Mouse (Mus musculus): Measurements from ENCODE around the gene Siah2.

Siah2 gene

DNA sequence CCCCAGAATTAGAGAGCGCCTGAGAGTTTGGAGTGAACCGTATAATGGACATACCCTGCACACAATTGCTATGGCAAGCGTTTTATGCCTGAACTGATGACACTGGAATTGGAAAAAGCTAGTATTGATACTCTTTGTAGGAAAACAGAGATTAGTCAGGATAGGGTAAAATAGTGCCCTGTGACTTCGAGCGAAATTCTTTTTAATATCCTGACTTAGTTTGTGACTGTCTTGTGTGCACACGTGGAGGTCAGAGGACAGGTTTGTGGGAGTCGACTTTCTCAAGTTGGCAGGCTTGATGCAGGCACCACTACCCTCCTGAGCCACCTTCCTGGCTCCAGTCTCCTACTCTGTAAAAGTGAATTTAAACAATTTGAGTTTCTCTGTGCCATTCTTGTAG lies 1.1 kb upstream of the Siah2 start:
- DNase-seq: no peak

DNA sequence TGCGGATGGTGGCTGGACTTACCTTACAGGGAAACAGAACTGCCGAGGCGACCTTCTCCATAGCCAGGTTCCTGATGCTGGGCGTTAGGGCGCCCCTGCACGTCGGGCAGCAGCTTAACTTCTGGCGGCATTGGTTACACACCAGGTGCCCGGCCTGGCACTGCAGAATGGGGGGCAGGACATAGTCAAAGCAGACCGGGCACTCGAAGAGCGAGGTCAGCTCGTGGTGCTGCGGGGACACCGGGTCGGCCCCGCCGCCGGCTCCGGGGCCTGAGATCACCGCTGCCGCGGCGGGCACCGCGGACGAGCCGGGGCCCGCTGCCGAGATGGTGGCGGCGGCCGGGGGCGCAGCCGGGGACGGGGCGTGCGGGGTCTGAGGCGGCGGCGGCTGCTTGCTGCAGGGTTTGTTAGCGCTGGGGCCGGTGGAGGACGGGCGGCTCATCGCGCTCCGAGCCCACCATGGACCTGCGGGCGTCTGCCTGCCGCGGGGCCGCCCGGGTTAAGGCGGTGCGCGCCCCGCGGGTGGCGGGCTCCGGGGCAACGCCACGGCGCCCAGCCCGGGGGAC lies 743 bp downstream of the Siah2 start:
- DNase-seq: peak; percentile 32

DNA sequence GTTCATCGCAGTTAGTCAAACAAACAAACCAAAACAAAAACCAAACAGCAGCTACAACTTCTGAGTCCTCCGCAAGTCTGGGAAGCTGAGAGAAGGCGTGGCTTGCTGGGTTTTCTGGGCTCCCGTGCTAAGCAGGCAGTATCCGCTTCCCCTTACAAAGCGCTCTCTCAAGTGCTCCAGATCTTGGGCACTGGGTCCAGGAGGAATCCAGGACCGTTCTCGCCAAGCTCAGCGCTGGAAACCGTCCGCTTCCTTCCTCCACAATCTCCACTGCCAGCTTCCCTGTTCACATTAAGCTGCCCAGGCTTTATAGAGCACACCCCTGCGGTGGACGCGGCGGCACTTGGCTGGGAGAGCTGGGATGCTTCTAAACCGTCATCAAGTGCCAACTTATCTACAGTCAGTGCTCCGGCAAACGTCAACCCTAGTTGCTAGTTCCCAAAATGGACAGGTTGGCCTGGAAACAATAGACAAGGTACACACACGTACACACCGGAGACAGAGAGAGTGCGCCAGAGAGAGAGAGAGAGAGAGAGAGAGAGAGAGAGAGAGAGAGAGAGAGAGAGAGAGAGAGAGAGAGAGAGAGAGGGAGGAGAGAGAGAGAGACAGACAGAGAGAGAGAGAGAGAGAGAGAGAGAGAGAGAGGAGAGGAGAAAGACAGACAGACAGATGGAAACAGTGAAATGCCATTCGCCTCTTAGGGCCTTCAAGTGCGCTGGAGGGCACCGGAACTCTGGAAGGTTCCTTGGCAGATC lies 1.4 kb downstream of the Siah2 start:
- peak; percentile 56 for DNase-seq

DNA sequence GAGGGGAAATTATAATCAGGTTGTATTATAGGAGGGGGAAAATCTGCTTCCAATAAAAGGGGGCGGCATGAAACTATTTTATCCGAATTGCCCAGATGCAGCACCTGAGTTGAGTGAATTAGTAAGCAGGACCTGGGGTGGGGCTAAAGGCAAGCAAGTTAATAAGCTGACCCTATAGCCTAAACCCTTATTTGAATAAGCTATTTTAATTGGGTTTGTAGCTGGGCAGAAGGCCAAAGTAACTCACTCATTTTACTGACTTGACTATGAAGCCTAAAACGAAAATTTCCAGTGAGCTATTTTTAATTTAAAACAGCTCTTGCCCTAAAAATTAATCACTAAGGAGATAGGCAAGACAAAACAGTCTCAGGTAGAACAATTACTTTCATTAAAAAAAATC lies 2.5 kb downstream of the Siah2 start:
- no peak for DNase-seq

DNA sequence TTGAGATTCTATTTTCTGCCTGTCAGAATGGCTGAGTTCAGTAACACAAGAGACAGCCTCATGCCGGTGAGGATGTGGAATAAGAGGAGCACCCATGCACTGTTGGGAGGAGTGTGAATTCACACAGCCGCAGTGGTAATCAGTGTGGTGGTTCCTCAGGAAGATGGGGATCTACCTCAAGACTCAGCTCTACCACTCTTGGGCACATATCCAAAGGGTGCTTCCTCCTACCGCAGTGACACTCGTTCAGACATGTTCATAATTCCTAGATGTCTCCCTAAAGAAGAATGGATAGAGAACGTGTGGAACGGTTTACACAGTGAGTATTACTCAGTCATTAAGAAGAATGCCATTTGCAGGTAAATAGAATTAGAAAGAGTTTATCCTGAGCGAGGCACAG lies 3.1 kb downstream of the Siah2 start:
- DNase-seq: no peak

DNA sequence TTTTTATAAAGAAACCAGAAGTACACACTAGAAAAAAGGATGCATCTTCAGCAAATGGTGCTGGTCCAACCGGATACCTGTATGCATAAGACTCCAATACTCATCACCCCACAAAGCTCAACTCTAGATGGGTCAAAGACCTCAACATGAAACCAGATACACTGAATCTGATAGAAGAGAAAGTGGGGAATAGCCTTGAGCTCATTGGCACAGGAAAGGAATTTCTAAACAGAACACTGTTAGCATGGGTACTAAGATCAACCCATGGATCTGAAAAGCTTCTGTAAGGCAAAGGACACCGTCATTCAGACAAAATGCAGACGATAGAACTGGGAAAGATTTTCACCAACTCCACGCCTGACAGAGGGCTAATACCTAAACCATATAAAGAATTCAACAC lies 3.6 kb downstream of the Siah2 start:
- DNase-seq: no peak

DNA sequence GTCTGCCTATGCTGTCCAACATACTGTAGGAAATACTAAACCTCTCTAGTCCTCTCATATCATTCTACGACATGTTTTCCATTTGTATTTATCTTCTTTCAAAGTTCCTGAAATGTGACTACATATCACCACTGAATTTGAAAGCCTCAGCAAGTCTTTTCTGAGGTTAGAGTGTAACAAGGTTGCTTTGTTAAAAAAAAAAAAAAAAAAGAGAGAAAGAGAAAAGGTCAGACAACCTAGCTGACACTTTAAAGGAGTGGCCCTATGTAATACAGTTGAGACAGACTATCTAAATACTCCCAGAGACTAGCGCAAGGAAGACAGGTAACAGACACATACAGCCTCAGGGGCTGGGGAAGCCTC lies 5.3 kb downstream of the Siah2 start:
- no peak for DNase-seq

DNA sequence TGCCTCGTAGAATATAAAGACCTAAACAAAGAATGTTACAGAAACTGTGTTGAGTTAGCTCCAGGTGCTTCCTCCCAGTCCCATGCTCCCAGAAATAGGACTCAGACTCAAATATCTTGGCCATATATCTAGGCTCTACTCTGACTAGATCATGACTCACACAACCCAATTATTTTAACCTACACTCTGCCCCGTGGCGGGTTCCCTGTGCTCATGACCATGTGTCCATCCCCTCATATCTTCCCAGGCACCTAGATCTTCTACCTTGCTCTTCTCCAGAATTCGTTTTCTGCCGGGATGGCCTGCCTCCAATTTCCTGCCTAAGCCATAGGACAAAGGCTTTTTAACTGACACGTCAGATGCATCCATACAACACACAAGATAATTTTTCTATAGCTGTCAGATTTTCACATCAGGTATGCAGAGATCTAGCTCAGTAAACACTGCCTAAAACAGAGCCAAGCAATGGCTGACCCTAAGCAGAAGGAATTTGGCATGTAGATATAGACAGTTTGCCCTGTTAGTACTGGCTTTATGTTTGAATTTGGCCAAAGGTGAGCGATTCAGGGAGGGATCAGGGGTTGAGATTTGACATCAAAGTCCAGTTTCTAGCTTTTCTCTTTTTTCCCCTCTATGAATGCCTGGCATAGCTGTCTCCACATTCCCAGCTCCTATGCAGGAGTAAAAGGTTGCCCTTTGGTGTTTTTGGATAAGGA lies 5.8 kb downstream of the Siah2 start:
- DNase-seq: no peak

DNA sequence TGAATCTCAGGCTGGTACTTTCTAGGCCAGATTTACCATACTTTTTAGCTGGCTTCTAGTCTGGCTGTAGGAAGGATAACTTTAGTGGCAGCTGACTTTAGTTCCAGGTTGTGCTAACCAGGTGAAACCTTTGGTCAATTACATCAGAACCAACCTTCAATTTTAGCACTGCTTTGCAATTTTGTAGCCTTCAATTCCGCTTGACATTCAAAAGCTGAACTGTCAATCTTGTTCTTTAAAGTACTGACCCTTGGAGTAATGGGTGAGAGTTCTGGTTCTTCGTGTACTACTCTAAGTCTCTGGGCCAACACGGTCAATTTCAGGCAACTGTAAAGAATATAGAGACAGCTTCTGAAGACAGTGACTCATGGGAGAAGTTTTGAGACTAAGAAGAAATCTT lies 6.8 kb downstream of the Siah2 start:
- DNase-seq: no peak

DNA sequence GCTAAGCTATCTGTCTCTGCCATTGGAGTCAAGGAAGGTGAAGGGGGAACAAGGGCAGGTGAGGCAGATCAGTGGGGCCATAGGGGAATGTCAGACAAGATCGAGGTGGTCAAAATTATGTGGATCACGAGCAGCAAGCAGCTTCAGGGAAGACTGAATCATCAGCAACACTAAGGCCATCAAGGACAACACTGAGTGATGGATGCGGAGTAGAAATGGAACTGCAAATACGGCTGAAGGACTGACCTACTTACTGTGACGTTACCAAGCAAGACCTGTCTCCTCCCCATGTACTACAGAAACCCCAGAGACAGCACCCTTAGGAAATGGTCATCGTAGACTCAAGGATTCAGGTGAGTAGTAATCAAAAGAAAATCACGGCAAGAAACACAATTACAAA lies 8.9 kb downstream of the Siah2 start:
- DNase-seq: no peak

DNA sequence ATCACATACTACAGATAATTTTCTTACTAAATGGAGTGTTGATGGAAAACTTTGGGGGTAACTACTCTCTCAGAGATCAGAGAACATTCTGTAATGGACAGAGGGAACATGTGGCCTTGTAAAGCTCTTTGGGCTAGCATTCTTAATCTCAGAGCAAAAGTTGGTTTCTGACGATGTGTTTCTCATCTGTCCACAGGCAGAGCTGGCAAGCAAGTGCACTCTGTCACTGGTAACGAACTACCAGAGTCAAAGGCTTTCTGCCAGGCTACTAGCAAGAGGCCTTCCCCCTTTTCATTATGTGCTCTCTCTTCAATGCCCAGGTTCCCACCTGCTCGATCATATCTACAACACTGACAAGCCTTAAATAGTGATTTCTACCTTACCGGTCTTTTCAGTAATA lies 9.9 kb downstream of the Siah2 start:
- DNase-seq: no peak

DNA sequence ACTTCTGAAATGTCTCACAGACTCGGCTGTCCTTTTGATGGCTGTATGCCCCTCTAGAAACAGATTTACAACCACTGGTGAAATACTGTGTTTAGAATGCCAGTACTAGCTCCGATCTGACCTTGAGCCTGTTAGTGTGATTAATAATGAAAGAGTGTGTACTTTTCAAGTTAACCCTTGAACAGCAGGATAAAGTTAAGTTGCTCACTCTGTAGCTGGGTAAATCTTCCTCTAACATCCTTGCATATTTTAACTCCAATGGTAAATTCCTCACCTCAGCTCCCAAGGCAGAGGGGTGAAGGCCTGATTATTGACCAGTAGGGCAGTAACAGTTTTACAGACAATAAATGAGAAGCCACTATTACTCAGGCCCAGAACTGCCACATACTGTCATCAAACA lies 10.4 kb downstream of the Siah2 start:
- DNase-seq: no peak

DNA sequence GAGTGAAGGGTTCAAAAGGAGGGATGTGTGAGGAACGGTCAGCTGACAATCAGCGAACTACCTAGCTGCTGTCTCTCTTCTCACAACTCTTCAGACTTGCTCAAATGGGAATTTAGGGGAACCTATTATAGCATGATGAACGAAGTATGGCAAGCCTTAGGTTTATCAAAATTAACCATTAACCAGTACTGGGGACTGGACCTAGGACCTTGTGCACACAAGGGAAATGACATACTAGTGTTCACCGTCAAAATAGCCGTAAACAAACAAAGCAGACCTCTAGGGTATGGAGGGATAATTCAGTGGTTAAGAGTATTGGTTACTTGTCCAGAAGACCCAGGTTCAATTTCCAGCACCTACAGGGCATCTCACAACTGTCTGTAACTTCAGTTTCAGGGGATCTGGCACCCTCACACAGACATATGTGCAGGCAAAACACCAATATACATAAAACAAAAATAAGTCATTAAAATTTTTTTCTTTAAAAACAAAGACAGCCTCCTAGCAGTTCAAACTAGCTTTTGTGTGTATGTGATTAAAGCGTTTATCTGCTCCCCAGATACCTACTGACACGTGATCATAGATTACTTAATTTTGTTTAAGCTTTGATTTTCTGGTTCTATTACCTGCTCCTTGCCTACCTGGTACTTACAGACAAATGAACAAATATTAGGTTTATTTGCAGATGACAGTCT lies 11.1 kb downstream of the Siah2 start:
- no peak for DNase-seq

DNA sequence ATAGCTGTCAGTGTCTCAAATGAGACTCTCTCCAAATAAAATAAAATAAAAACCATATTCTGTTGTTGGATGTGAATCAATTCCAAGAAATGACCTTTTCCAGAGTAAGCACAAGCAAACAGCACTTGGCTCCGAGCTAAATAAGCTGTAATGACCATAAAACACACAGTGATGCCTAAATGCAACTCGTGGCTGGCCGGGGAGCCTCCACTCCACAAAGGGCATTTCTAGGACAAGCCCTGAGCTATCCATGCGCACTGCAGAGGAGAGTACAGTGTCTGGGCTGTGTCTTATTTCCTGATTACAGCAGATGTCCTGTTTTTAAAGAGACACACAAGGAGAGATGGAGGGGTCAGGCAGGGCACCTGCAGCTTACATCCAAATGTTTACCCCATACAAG lies 12.2 kb downstream of the Siah2 start:
- no peak for DNase-seq

DNA sequence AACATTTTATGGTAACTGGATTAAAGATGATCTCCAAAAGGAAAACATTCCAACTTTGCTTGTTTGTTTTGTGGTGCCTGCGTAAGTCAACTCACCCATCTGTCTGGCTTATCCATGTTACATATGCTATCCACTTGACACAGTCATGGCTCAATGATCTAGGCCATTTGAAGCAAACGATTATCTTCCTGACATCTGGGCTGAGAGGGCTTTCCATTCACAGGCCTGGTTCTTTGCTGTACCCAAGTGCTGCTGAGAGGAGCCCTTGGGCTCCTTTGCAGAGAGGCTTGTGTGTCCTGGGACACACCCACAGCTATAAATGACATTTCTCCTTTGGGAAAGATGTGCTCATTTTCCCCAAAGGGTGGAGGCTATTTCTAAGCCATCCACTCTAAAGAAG lies 13.3 kb downstream of the Siah2 start:
- DNase-seq: no peak

DNA sequence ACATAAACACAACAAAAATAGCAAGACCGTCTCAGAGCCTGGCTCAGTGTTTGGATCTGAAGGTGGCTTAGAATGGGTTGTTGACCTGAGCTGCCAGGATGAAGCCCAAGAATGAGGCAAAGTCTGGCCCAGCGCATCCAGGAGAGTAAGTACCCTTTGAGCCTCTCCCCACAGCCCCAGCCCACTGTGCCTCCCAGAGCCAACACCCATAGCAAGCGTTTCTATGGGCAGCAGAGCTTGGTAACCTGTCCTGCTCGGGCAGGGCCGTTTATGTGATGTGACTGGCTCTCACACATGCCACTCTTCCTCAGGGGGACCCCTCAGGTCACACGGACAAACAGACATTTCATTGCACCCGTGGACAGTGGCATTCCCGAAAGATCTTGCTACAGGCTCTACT lies 13.8 kb downstream of the Siah2 start:
- no peak for DNase-seq

DNA sequence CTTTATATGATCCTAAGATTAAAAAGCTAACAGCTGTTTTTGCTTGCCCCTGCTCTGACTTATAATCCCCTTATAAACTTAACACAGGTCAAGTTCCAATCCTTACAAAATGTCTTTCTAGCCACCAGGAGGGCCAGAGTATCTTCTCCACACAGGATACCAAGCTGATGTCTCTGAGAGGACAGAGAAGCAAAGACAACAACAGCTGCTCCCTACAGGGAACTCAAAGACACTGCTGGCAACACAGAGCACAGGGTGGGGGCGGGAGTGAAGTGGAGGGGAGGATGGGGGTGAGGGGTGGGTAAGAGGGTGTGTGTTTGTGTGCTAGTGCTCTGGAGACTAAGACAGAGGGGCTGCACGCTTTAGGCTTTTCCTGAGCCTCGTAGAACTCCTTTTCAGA lies 14.6 kb downstream of the Siah2 start:
- DNase-seq: no peak

DNA sequence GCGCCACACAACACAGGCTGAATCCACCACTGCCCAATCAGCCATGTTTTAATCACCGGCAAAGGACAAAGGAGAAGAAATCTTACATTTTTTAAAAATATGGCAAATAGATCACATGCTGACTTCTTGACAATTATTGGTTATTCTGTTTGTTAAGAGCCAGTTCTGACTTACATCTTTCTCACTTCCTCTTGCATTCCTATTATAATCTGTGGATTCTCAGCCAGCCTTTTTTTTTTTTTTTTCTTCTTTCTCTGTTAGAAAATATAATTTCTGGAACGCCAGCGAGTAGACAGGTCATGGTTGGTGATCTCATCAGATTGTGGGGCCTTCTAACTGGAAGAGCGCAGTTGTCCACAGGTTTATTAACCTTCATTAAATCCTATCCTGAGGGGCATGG lies 18.9 kb downstream of the Siah2 start:
- DNase-seq: no peak

DNA sequence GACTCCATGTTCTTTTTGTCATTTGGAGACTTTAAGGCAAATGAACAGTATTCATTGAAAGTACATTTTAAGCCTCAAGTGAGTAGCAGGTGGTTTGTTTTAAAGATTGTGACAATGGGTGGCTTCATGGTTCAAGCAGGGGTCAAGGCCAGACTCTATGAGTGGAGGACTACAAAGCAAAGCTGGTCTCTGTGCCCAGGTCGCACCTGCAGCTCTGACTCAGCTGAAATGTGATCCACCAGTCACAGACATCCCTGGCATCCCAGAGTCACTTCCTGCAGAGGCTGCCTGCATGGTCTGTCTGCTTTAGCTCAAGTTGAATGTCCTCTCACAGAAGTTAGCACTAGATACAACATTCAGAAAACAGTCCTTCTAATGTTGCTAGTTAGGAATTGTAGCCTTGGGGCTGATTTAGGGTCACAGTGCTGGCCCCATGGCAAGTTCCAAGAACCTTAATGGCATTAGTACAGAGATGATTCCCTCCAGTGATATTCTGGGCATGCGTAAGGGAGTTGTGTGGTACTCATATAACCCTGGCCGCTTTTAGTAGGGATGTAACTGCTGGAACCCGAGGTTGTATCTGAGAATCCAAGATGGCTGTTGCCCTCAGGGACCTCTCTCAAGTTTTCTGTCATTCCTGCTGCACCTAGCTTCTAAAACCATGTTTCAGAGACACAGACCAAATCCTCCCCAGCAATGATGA lies 19.6 kb downstream of the Siah2 start:
- no peak for DNase-seq

DNA sequence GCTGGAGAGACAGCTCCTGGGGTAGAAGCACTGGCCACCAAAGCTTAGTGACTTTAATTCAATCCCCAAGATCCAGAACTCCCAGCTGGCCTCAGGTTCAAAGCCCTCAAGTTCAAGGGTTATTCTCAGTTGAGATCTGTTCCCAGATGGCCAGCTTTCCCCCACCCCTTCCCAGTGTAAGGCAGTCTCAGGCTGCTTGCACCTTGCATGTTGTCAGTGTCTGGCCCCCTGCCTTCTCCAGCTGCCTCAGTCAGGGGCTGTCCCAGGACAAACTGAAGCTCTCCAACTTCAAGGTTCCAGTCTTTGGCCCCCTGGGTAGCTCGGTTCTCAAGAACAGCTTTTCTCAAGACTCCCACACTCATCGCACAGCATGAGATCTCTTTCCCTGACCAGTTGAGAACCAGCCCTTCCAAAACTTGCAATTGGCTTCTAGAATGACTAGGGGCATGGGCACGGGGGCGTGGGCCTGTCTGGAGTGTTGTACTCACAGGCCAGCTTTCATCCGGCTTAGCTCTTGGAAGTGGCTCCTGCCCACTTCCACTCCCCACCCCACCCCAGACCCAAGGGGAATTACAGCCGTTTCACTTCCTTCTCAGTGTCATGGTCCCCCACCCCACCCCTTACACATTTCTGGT lies 20.5 kb downstream of the Siah2 start:
- no peak for DNase-seq

DNA sequence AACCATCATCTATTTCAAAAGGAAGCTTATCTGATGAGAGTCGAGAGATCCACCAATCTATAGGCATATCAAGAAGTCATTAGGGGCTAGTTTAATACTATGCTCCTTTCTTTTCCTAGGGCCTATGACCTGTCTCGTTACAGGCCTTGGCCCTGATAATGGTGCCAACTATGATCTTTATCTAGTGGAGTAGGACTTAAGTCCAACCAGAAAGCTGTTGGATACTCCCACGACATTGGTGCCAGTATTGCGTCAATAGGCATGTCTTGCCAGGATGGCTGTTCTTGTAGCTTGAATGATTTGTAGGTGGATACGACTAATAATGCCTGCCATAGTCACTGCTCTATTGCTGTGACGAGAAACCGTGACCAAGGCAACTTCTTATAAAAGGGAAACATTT lies 28.2 kb downstream of the Siah2 start:
- no peak for DNase-seq

DNA sequence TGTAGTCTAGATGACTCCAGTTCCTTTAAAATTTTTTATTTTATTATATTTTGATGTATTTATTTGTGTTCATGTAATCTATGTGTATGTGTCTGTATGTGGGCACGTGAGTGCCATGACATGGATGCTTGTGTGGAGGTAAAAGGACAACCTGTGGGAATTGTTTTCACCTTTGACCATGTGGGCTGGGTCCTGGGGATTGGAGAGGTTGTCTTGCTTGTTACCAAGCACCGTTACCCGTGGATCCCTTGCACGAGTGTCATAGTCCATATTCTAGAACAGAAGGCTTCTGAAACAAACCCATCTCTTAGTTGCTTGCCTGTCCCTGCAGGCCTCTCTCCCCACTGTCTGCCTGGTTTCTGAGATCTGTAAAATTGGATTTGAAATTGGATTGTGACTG lies 31.6 kb downstream of the Siah2 start:
- DNase-seq: no peak

DNA sequence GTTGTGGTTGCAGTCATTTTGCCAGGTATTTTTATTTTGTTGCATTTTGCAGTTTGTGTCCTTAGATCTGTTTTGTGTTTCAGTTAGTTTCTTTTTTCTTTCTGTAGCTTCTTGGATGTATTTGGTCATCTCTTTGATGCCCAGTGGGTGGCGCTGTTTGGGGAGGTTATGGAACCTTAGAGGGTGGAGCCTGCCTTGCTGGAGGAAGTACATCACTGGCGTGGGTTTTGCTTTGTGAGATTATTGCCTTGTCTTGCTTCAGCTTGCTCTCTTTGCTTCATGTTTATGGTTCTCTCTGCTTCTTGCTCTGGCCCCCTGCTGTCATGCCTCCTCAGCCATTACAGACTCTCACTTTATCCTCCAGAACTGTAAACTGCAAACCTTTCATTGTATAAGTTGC lies 34.8 kb downstream of the Siah2 start:
- peak; percentile 62 for DNase-seq

Data from lung, postnatal 14 days (tissue).